ENCODE assay signal across 20 mouse cellular contexts in the genomic region with DNA sequence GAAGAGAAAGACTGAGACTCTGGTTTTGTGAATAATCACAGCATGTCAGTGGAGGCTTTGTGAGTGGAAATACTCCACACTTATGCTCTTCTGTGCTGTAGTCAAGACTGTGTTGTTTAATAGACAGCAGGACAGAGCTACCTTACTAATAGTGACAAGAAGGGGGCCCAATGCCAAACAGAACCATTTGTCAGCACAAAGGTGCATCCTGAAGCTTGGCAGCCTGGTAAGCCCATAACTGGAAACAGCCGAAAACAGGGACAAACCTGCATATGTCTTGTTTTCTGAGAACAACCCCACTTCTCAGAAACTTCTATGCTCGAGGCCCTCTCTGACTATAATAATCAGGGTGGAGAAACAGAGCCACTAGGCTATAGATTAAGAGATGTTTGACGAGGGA.
DNase-seq lines count a peak whose midpoint lies in the region; TF ChIP-seq lines count a peak whose summit lies in the region.
"Had no signal": no experiment of that assay in that cellular context is flagged by ENCODE, and none has a peak within 500 bp of the region (broad histone marks: within the 10 kb centered on the region; RNA-seq: fewer than 3 reads in every experiment).

No protein-coding gene starts in this region.

- no peak for DNase-seq in spleen, adult 2 months (ENCODE audit: low read depth in 1 of 2, low spot score in 2 of 2)
- no peak for DNase-seq in spleen, postnatal 14 days (ENCODE audit: low spot score in 2 of 2)
- peak; percentile 20 for DNase-seq in cerebellum, adult 8-10 months
- DNase-seq in induced T-regulatory cell, adult 2 months (ENCODE audit: low read depth), result peak; percentile 33
- no peak for DNase-seq in adrenal gland, adult 18-20 months (ENCODE audit: low spot score in 2 of 2)
- DNase-seq in heart, adult 9 months (ENCODE audit: low spot score in 2 of 2), result no peak
- DNase-seq in kidney, postnatal 36 days, result no peak
- DNase-seq: adrenal gland, postnatal 36 days; gastrocnemius, postnatal 10 days; heart, postnatal 36 days; kidney, adult 18-20 months had no signal

- H3K27me3 ChIP-seq in spleen, adult 2 months (ENCODE audit: control insufficient read depth, insufficient read depth, low read length), result no peaks in the 10 kb centered on the region
- H3K27me3 ChIP-seq: forebrain, embryonic 15.5 days; heart, embryonic 15.5 days; hindbrain, embryonic 13.5 days; midbrain, embryonic 15.5 days; neural tube, embryonic 12.5 days had no signal

- no peak overlapping the region for H3K4me3 ChIP-seq in spleen, adult 2 months (ENCODE audit: extremely low read depth, insufficient read depth, insufficient read length)
- H3K4me3 ChIP-seq in bone marrow macrophage, adult 2 months (ENCODE audit: insufficient read depth, low read length), result no peak overlapping the region
- H3K4me3 ChIP-seq: embryonic facial prominence, embryonic 10.5 days; forebrain, embryonic 15.5 days; heart, embryonic 15.5 days; hindbrain, embryonic 13.5 days; limb, embryonic 10.5 days; midbrain, embryonic 15.5 days; neural tube, embryonic 12.5 days had no signal

- no peak for TF ChIP-seq CTCF in spleen, adult 2 months (IDR thresholded peaks at IDR 0.05; ENCODE audit: extremely low read depth, insufficient read depth, insufficient read length, insufficient replicate concordance)
- TF ChIP-seq CTCF in bone marrow macrophage, adult 2 months (IDR thresholded peaks at IDR 0.05; ENCODE audit: low read depth, low read length), result no peak

- peak overlapping the region; percentile 50; the same call in 1 of the 2 replicates for H3K27ac ChIP-seq in spleen, adult 2 months (ENCODE audit: insufficient read depth, low read length)
- H3K27ac ChIP-seq in bone marrow macrophage, adult 2 months (ENCODE audit: insufficient read depth, low read depth, low read length), result peak overlapping the region; percentile 96
- H3K27ac ChIP-seq: embryonic facial prominence, embryonic 10.5 days; forebrain, embryonic 15.5 days; heart, embryonic 15.5 days; hindbrain, embryonic 13.5 days; limb, embryonic 10.5 days; midbrain, embryonic 15.5 days; neural tube, embryonic 12.5 days; stomach, postnatal 0 days had no signal

- 73% methylated on average over 3 of the region's 3 CpGs for WGBS in spleen, adult 2 months

- H3K36me3 ChIP-seq in spleen, adult 2 months (ENCODE audit: control insufficient read depth, insufficient read depth, low read length), result no peaks in the 10 kb centered on the region
- H3K36me3 ChIP-seq: embryonic facial prominence, embryonic 10.5 days; forebrain, embryonic 15.5 days; heart, embryonic 15.5 days; hindbrain, embryonic 13.5 days; limb, embryonic 10.5 days; midbrain, embryonic 15.5 days; neural tube, embryonic 12.5 days had no signal

- H3K4me1 ChIP-seq in spleen, adult 2 months (ENCODE audit: control insufficient read depth, insufficient read depth, insufficient read length), result peaks cover 28% of the 10 kb centered on the region; the same call in 1 of the 2 replicates
- peaks cover 44% of the 10 kb centered on the region for H3K4me1 ChIP-seq in bone marrow macrophage, adult 2 months (ENCODE audit: control insufficient read depth, insufficient read depth, low read length)
- H3K4me1 ChIP-seq: forebrain, embryonic 15.5 days; hindbrain, embryonic 13.5 days; midbrain, embryonic 15.5 days; neural tube, embryonic 12.5 days had no signal

- no peak for TF ChIP-seq POLR2A in spleen, adult 2 months (IDR thresholded peaks at IDR 0.05; ENCODE audit: low read depth, low read length)
- TF ChIP-seq POLR2A in bone marrow macrophage, adult 2 months (IDR thresholded peaks at IDR 0.05; ENCODE audit: borderline replicate concordance, low read depth, low read length), result no peak

Comparison
In these comparisons a context has a peak if more than half of its experiments do, and no peak if none do; other contexts are left out.
1. DNase-seq: peak in cerebellum, adult 8-10 months (single experiment) and induced T-regulatory cell, adult 2 months (single experiment); none in spleen, adult 2 months (0 of 2), spleen, postnatal 14 days (0 of 2), adrenal gland, adult 18-20 months (0 of 2), heart, adult 9 months (0 of 2) and kidney, postnatal 36 days (0 of 2).